In genomic region chr5:53928537-53928936, GRCm38 (mm10) we compare ENCODE assay signal across 24 mouse cellular contexts.
DNase-seq lines count a peak whose midpoint lies in the region; ATAC-seq and TF ChIP-seq lines count a peak whose summit lies in the region.
"Had no signal": no experiment of that assay in that cellular context is flagged by ENCODE, and none has a peak within 500 bp of the region (broad histone marks: within the 10 kb centered on the region; RNA-seq: fewer than 3 reads in every experiment).

No protein-coding gene starts in this region.

- 83% methylated on average over 4 of the region's 4 CpGs for WGBS in heart, adult 2 months
- WGBS in kidney, embryonic 15.5 days: 90% methylated on average over 4 of the region's 4 CpGs
- 77% methylated on average over 4 of the region's 4 CpGs for WGBS in liver, postnatal 0 days (ENCODE audit: insufficient replicate concordance)
- 78% methylated on average over 4 of the region's 4 CpGs for WGBS in liver, embryonic 11.5 days

- H3K79me2 ChIP-seq in heart, adult 2 months (replicated peaks; ENCODE audit: control insufficient read depth, insufficient read depth, low read length): no peaks in the 10 kb centered on the region

- H3K27ac ChIP-seq in heart, adult 2 months: peak overlapping the region; percentile 72
- H3K27ac ChIP-seq in kidney, embryonic 15.5 days: peak overlapping the region; percentile 52; the same call in 1 of the 2 replicates
- no peak overlapping the region for H3K27ac ChIP-seq in liver, postnatal 0 days (ENCODE audit: low read depth)
- no peak overlapping the region for H3K27ac ChIP-seq in liver, embryonic 11.5 days (ENCODE audit: low read depth, low read length)
- peak overlapping the region; percentile 7; the same call in 1 of the 2 replicates for H3K27ac ChIP-seq in brown adipose tissue, adult 24 weeks (replicated peaks; ENCODE audit: low read depth, low read length)
- H3K27ac ChIP-seq: forebrain, embryonic 13.5 days; hindbrain, embryonic 10.5 days; liver, embryonic 14.5 days; midbrain, embryonic 12.5 days; neural tube, embryonic 12.5 days had no signal

- H3K27me3 ChIP-seq in heart, adult 2 months (ENCODE audit: control insufficient read depth, insufficient read depth, low read length): no peaks in the 10 kb centered on the region
- no peaks in the 10 kb centered on the region for H3K27me3 ChIP-seq in kidney, embryonic 15.5 days
- H3K27me3 ChIP-seq in liver, postnatal 0 days (ENCODE audit: insufficient read depth, low read length): no peaks in the 10 kb centered on the region
- H3K27me3 ChIP-seq in liver, embryonic 11.5 days (replicated peaks; ENCODE audit: control insufficient read depth, insufficient read depth, low read length): no peaks in the 10 kb centered on the region
- H3K27me3 ChIP-seq: forebrain, embryonic 13.5 days; heart, embryonic 15.5 days; megakaryocyte, embryonic 14.5 days; midbrain, embryonic 12.5 days; neural tube, embryonic 12.5 days; Patski had no signal

- peaks cover 2% of the 10 kb centered on the region for H3K36me3 ChIP-seq in heart, adult 2 months (ENCODE audit: control insufficient read depth, insufficient read depth, low read length)
- H3K36me3 ChIP-seq in kidney, embryonic 15.5 days: no peaks in the 10 kb centered on the region
- no peaks in the 10 kb centered on the region for H3K36me3 ChIP-seq in liver, postnatal 0 days (replicated peaks; ENCODE audit: insufficient read depth, low read length)
- H3K36me3 ChIP-seq in liver, embryonic 11.5 days (ENCODE audit: control insufficient read depth, insufficient read depth, low read length): no peaks in the 10 kb centered on the region
- H3K36me3 ChIP-seq: heart, embryonic 15.5 days; hindbrain, embryonic 10.5 days; midbrain, embryonic 12.5 days; neural tube, embryonic 12.5 days had no signal

- TF ChIP-seq EP300 in heart, adult 2 months (IDR thresholded peaks at IDR 0.05; ENCODE audit: insufficient read depth, low read depth, low read length): no peak
- TF ChIP-seq EP300 in liver, postnatal 0 days (IDR thresholded peaks at IDR 0.05; ENCODE audit: low read depth): no peak

- no peak overlapping the region for H3K4me2 ChIP-seq in kidney, embryonic 15.5 days
- H3K4me2 ChIP-seq in liver, postnatal 0 days (ENCODE audit: low read depth, low read length): no peak overlapping the region
- no peak overlapping the region for H3K4me2 ChIP-seq in liver, embryonic 11.5 days
- H3K4me2 ChIP-seq: forebrain, embryonic 13.5 days; heart, embryonic 15.5 days; midbrain, embryonic 12.5 days; neural tube, embryonic 12.5 days had no signal

- no peak for TF ChIP-seq POLR2A in heart, adult 2 months (IDR thresholded peaks at IDR 0.05; ENCODE audit: insufficient read depth, low read depth, low read length)

- peak; percentile 42 for TF ChIP-seq CTCF in heart, adult 2 months (IDR thresholded peaks at IDR 0.05)
- peak; percentile 22; the same call in 1 of the 2 replicates for TF ChIP-seq CTCF in liver, postnatal 0 days (IDR thresholded peaks at IDR 0.05; ENCODE audit: low read depth)

- intact Hi-C loops in heart, adult 2 months (cut with DNase I): loop anchor here (5.0 kb wide), 2 partner anchors 34 to 46 kb away; no protein-coding TSS in a partner anchor
- intact Hi-C loops in heart, postnatal 25 days (cut with DNase I): loop anchor here (2.0 to 5.0 kb wide), 3 partner anchors 46 to 184 kb away; no protein-coding TSS in a partner anchor

- H3K9me3 ChIP-seq in kidney, embryonic 15.5 days (replicated peaks): no peaks in the 10 kb centered on the region
- H3K9me3 ChIP-seq in liver, postnatal 0 days (ENCODE audit: low read length): no peaks in the 10 kb centered on the region
- H3K9me3 ChIP-seq in liver, embryonic 11.5 days (ENCODE audit: control insufficient read depth, low read length): no peaks in the 10 kb centered on the region
- H3K9me3 ChIP-seq: forebrain, embryonic 13.5 days; heart, embryonic 15.5 days; hindbrain, embryonic 10.5 days; midbrain, embryonic 12.5 days; neural tube, embryonic 12.5 days had no signal

- ATAC-seq in kidney, embryonic 15.5 days (replicated peaks; ENCODE audit: low FRiP score): no peak
- ATAC-seq in liver, postnatal 0 days: no peak
- ATAC-seq in liver, embryonic 11.5 days (replicated peaks; ENCODE audit: low FRiP score): no peak
- ATAC-seq: forebrain, embryonic 13.5 days; hindbrain, embryonic 16.5 days; Patski had no signal

- no peak overlapping the region for H3K9ac ChIP-seq in heart, adult 2 months (ENCODE audit: low read depth, low read length)
- no peak overlapping the region for H3K9ac ChIP-seq in kidney, embryonic 15.5 days
- H3K9ac ChIP-seq in liver, postnatal 0 days (replicated peaks): no peak overlapping the region
- no peak overlapping the region for H3K9ac ChIP-seq in liver, embryonic 11.5 days (ENCODE audit: low read depth, low read length)
- H3K9ac ChIP-seq: forebrain, embryonic 13.5 days; heart, embryonic 15.5 days; liver, embryonic 14.5 days; midbrain, embryonic 12.5 days; neural tube, embryonic 12.5 days had no signal

- no peak overlapping the region for H3K4me3 ChIP-seq in heart, adult 2 months
- no peak overlapping the region for H3K4me3 ChIP-seq in kidney, embryonic 15.5 days (replicated peaks)
- no peak overlapping the region for H3K4me3 ChIP-seq in liver, postnatal 0 days (ENCODE audit: low read depth, low read length)
- no peak overlapping the region for H3K4me3 ChIP-seq in liver, embryonic 11.5 days (ENCODE audit: low read depth, low read length)
- H3K4me3 ChIP-seq in brown adipose tissue, adult 24 weeks (ENCODE audit: insufficient read depth, low read depth, low read length): no peak overlapping the region
- H3K4me3 ChIP-seq: forebrain, embryonic 13.5 days; heart, embryonic 15.5 days; hindbrain, embryonic 10.5 days; megakaryocyte, embryonic 14.5 days; midbrain, embryonic 12.5 days; myocyte; neural tube, embryonic 12.5 days had no signal

- peaks cover 18% of the 10 kb centered on the region for H3K4me1 ChIP-seq in heart, adult 2 months (ENCODE audit: control insufficient read depth, insufficient read depth, low read length)
- peaks cover 23% of the 10 kb centered on the region for H3K4me1 ChIP-seq in kidney, embryonic 15.5 days
- peaks cover 4% of the 10 kb centered on the region; the same call in 1 of the 2 replicates for H3K4me1 ChIP-seq in liver, postnatal 0 days (ENCODE audit: insufficient read depth)
- peaks cover 4% of the 10 kb centered on the region; the same call in 1 of the 2 replicates for H3K4me1 ChIP-seq in liver, embryonic 11.5 days (replicated peaks; ENCODE audit: control insufficient read depth, insufficient read depth, low read length)
- H3K4me1 ChIP-seq in brown adipose tissue, adult 24 weeks (ENCODE audit: control insufficient read depth, insufficient read depth, insufficient read length, low read length): peaks cover 25% of the 10 kb centered on the region
- H3K4me1 ChIP-seq: forebrain, embryonic 13.5 days; hindbrain, embryonic 10.5 days; midbrain, embryonic 12.5 days; neural tube, embryonic 12.5 days had no signal

- no peak for DNase-seq in heart, adult 2 months
- DNase-seq in heart, postnatal 25 days (ENCODE audit: low spot score): no peak
- no peak for DNase-seq in kidney, adult 8-10 months
- DNase-seq in liver, postnatal 0 days: no peak
- DNase-seq in liver, embryonic 11.5 days (ENCODE audit: low spot score): no peak
- DNase-seq in spleen, postnatal 10 days (ENCODE audit: low spot score in 2 of 2): no peak
- DNase-seq: cerebellum, adult 11 months; cerebellum, adult 9-10 months; cerebellum, postnatal 36 days; right cerebral cortex, adult 18-20 months; spleen, adult 18-20 months; thymus, postnatal 4 days had no signal

Comparison
In these comparisons a context has a peak if more than half of its experiments do, and no peak if none do; other contexts are left out.
1. H3K27ac ChIP-seq: peak in heart, adult 2 months (single experiment), kidney, embryonic 15.5 days (single experiment) and brown adipose tissue, adult 24 weeks (single experiment); none in liver, postnatal 0 days (single experiment) and liver, embryonic 11.5 days (single experiment).